Mouse (Mus musculus) cerebellum, postnatal 14 days (tissue): Measurements from ENCODE around the gene Hoxb6.

ENCODE experiments used
- DNase-seq, 2 experiments: peaks; one replicate each; pipeline ENCODE4 v3.0.0; 2021; ENCODE audit warnings: mixed read lengths in 2 of 2

The Hoxb6 gene

GRCm38 (mm10) chr11:96270996-96271540 is 21.2 kb upstream of the Hoxb6 start, which contains the start of gene Hoxb9:
Gene Hoxb9 (plus strand): TSS chr11:96271457.
- DNase-seq: no peak

GRCm38 (mm10) chr11:96271541-96272011 is 20.7 kb upstream of the Hoxb6 start:
- no peak for DNase-seq

- no peak for DNase-seq
Measured at GRCm38 (mm10) chr11:96272024-96272921, 20.0 kb upstream of the Hoxb6 start.

- DNase-seq: no peak
Measured at GRCm38 (mm10) chr11:96274428-96274827, 17.8 kb upstream of the Hoxb6 start.

GRCm38 (mm10) chr11:96275896-96276295 is 16.4 kb upstream of the Hoxb6 start:
- DNase-seq: no peak

GRCm38 (mm10) chr11:96277151-96278044 is 14.9 kb upstream of the Hoxb6 start:
- no peak for DNase-seq

- DNase-seq: no peak
Measured at GRCm38 (mm10) chr11:96278324-96278723, 14.0 kb upstream of the Hoxb6 start.

GRCm38 (mm10) chr11:96278773-96279172 is 13.5 kb upstream of the Hoxb6 start:
- DNase-seq: peak; percentile 92 to 93

- no peak for DNase-seq
Measured at GRCm38 (mm10) chr11:96279421-96280233, 12.6 kb upstream of the Hoxb6 start.

GRCm38 (mm10) chr11:96280399-96281378 is 11.6 kb upstream of the Hoxb6 start:
- DNase-seq: no peak

GRCm38 (mm10) chr11:96281396-96281795 is 10.9 kb upstream of the Hoxb6 start:
- no peak for DNase-seq

- no peak for DNase-seq
Measured at GRCm38 (mm10) chr11:96281855-96282570, 10.3 kb upstream of the Hoxb6 start, which contains the start of gene Hoxb8. Gene Hoxb8 (plus strand): TSS chr11:96281905.

GRCm38 (mm10) chr11:96282795-96283430 is 9.4 kb upstream of the Hoxb6 start:
- DNase-seq: no peak

GRCm38 (mm10) chr11:96284041-96284749 is 8.1 kb upstream of the Hoxb6 start:
- no peak for DNase-seq

- no peak for DNase-seq
Measured at GRCm38 (mm10) chr11:96284774-96285734, 7.2 kb upstream of the Hoxb6 start.

GRCm38 (mm10) chr11:96285771-96286738 is 6.2 kb upstream of the Hoxb6 start, which contains the start of gene Hoxb7:
Gene Hoxb7 (plus strand): TSS chr11:96286623.
- no peak for DNase-seq
